ENCODE assay signal across 13 mouse cellular contexts in the genomic region with DNA sequence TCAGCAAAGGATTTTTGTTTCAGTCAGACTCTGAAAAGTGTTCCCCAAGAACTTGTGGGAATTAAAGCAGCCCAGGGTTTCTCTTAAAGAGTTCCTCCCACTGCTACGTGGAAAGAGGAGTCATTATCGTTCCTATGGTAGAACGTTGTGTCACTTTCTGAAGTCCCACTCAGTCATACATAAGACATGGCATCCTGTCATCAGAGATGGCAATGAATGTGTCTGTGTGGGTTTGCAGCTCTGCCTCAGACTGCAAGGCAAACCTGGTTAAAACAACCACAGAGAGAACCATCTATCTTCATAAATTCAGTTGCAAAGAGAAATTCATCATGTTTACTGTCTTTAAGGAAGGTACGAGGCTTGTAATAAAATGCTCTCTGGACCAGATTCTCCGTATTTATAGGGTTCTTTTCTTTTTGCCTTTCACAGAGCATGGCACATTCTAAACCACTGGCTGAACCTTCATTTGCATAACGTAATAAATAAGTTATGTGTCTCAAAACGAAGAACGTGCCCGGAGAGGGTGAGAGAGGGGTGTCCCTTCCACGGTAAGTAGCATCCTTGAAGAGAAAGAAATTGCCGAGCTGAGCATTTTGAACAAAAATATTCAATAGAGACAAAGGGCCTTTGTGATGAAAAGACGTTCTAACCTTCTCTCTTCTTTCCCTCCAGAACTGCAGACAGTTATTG.
A peak's percentile ranks its signal among the peaks of the same experiment; 100 is the strongest.
DNase-seq lines count a peak whose midpoint lies in the region; ATAC-seq and TF ChIP-seq lines count a peak whose summit lies in the region.
"Had no signal": no experiment of that assay in that cellular context is flagged by ENCODE, and none has a peak within 500 bp of the region (broad histone marks: within the 10 kb centered on the region; RNA-seq: fewer than 3 reads in every experiment).

No protein-coding gene starts in this region.

- H3K9ac ChIP-seq in CH12.LX (ENCODE audit: insufficient read depth, low read depth) = peak overlapping the region; percentile 66
- H3K9ac ChIP-seq in hindbrain, embryonic 13.5 days = peak overlapping the region; percentile 19; the same call in 1 of the 2 replicates
- no peak overlapping the region for H3K9ac ChIP-seq in midbrain, embryonic 15.5 days
- H3K9ac ChIP-seq in liver, embryonic 11.5 days (ENCODE audit: low read depth, low read length) = no peak overlapping the region
- H3K9ac ChIP-seq: limb, embryonic 15.5 days; lung, embryonic 14.5 days had no signal

- H3K27ac ChIP-seq in CH12.LX (ENCODE audit: insufficient read depth, low read depth) = peak overlapping the region; percentile 45; the same call in 1 of the 2 replicates
- peak overlapping the region; percentile 62 for H3K27ac ChIP-seq in hindbrain, embryonic 13.5 days
- H3K27ac ChIP-seq in midbrain, embryonic 15.5 days = peak overlapping the region; percentile 34; the same call in 1 of the 2 replicates
- H3K27ac ChIP-seq in liver, embryonic 11.5 days (ENCODE audit: low read depth, low read length) = no peak overlapping the region
- H3K27ac ChIP-seq: limb, embryonic 15.5 days had no signal

- H3K27me3 ChIP-seq in CH12.LX (replicated peaks) = no peaks in the 10 kb centered on the region
- H3K27me3 ChIP-seq in hindbrain, embryonic 13.5 days = no peaks in the 10 kb centered on the region
- H3K27me3 ChIP-seq in midbrain, embryonic 15.5 days (replicated peaks) = no peaks in the 10 kb centered on the region
- no peaks in the 10 kb centered on the region for H3K27me3 ChIP-seq in liver, embryonic 11.5 days (replicated peaks; ENCODE audit: control insufficient read depth, insufficient read depth, low read length)
- H3K27me3 ChIP-seq: limb, embryonic 15.5 days had no signal

- TF ChIP-seq POLR2A in CH12.LX (IDR thresholded peaks at IDR 0.05; ENCODE audit: low read depth, low read length) = no peak

- peak overlapping the region in 1 of 3 experiments; percentile 36 for H3K4me3 ChIP-seq in CH12.LX (replicated peaks in 1 of 3; ENCODE audit: low read depth in 2 of 3, low read length in 2 of 3, poor library complexity in 1 of 3)
- H3K4me3 ChIP-seq in hindbrain, embryonic 13.5 days = no peak overlapping the region
- no peak overlapping the region for H3K4me3 ChIP-seq in midbrain, embryonic 15.5 days
- H3K4me3 ChIP-seq in liver, embryonic 11.5 days (ENCODE audit: low read depth, low read length) = no peak overlapping the region
- H3K4me3 ChIP-seq: limb, embryonic 15.5 days had no signal

- no peak for TF ChIP-seq EP300 in CH12.LX (IDR thresholded peaks at IDR 0.05; ENCODE audit: low read length)

- peak overlapping the region; percentile 98 for H3K4me2 ChIP-seq in CH12.LX (ENCODE audit: insufficient read depth, low read depth, poor library complexity, severe bottlenecking)
- peak overlapping the region; percentile 34 for H3K4me2 ChIP-seq in hindbrain, embryonic 13.5 days
- H3K4me2 ChIP-seq in midbrain, embryonic 15.5 days = peak overlapping the region; percentile 38
- H3K4me2 ChIP-seq in liver, embryonic 11.5 days = no peak overlapping the region
- H3K4me2 ChIP-seq: limb, embryonic 15.5 days; lung, embryonic 14.5 days had no signal

- in situ Hi-C loops in CH12.LX (cut with MboI; ENCODE audit: low pct_ligation_motif_present, low pct_unique_long_range_greater_than_20kb, low sequenced_read_pairs) = no loop called here

- no peak for TF ChIP-seq RAD21 in CH12.LX (IDR thresholded peaks at IDR 0.05; ENCODE audit: low read depth, low read length)

- no peaks in the 10 kb centered on the region for H3K79me2 ChIP-seq in CH12.LX (replicated peaks; ENCODE audit: control insufficient read depth, extremely low read depth, insufficient read depth, poor library complexity, severe bottlenecking)

- peak; percentile 61 for ATAC-seq in hindbrain, embryonic 13.5 days (ENCODE audit: low FRiP score)
- peak; percentile 75 for ATAC-seq in midbrain, embryonic 15.5 days (replicated peaks)
- ATAC-seq in liver, embryonic 11.5 days (replicated peaks; ENCODE audit: low FRiP score) = no peak
- ATAC-seq in megakaryocyte, adult 5-6 weeks (ENCODE audit: poor library complexity, severe bottlenecking) = no peak

- no peak for TF ChIP-seq CTCF in CH12.LX (conservative IDR thresholded peaks at IDR 0.05 in 1 of 2, IDR thresholded peaks at IDR 0.05 in 1 of 2; ENCODE audit: low read depth in 2 of 2, low read length in 2 of 2)

- no peaks in the 10 kb centered on the region for H3K36me3 ChIP-seq in CH12.LX (replicated peaks in 1 of 2; ENCODE audit: control insufficient read depth in 1 of 2, insufficient read depth in 1 of 2, low read length in 1 of 2)
- H3K36me3 ChIP-seq in hindbrain, embryonic 13.5 days = no peaks in the 10 kb centered on the region
- H3K36me3 ChIP-seq in midbrain, embryonic 15.5 days (replicated peaks) = no peaks in the 10 kb centered on the region
- H3K36me3 ChIP-seq in liver, embryonic 11.5 days (ENCODE audit: control insufficient read depth, insufficient read depth, low read length) = no peaks in the 10 kb centered on the region
- H3K36me3 ChIP-seq: limb, embryonic 15.5 days had no signal

- peaks cover 0 to 11% of the 10 kb centered on the region in 2 experiments; a peak in 2 of 4 replicates for H3K4me1 ChIP-seq in CH12.LX (ENCODE audit: control insufficient read depth in 1 of 2, insufficient read depth in 2 of 2)
- H3K4me1 ChIP-seq in hindbrain, embryonic 13.5 days (replicated peaks) = peaks cover 12% of the 10 kb centered on the region
- peaks cover 11% of the 10 kb centered on the region; the same call in 1 of the 2 replicates for H3K4me1 ChIP-seq in midbrain, embryonic 15.5 days
- no peaks in the 10 kb centered on the region for H3K4me1 ChIP-seq in liver, embryonic 11.5 days (replicated peaks; ENCODE audit: control insufficient read depth, insufficient read depth, low read length)
- H3K4me1 ChIP-seq: limb, embryonic 15.5 days had no signal

- 25% methylated on average over 12 of the region's 12 CpGs for WGBS in hindbrain, embryonic 13.5 days
- 27% methylated on average over 12 of the region's 12 CpGs for WGBS in midbrain, embryonic 15.5 days
- WGBS in liver, embryonic 11.5 days = 80% methylated on average over 12 of the region's 12 CpGs

- no peaks in the 10 kb centered on the region for H3K9me3 ChIP-seq in CH12.LX (replicated peaks; ENCODE audit: low read length)
- no peaks in the 10 kb centered on the region for H3K9me3 ChIP-seq in hindbrain, embryonic 13.5 days
- no peaks in the 10 kb centered on the region for H3K9me3 ChIP-seq in midbrain, embryonic 15.5 days
- H3K9me3 ChIP-seq in liver, embryonic 11.5 days (ENCODE audit: control insufficient read depth, low read length) = no peaks in the 10 kb centered on the region
- H3K9me3 ChIP-seq: limb, embryonic 15.5 days had no signal

- dilution Hi-C loops in CH12.LX (cut with MboI; ENCODE audit: extremely low pct_ligation_motif_present, extremely low pct_unique_long_range_greater_than_20kb, low sequenced_read_pairs) = no loop called here

- DNase-seq in A20 (ENCODE audit: low read depth, low spot score) (peak; percentile 65), CH12.LX (ENCODE audit: extremely low read depth) (no peak)
- no peak for DNase-seq in liver, embryonic 11.5 days (ENCODE audit: low spot score)
- no peak for DNase-seq in gastrocnemius, postnatal 25 days
- DNase-seq: cerebellum, adult 2 months; heart, postnatal 14 days; kidney, adult 2 months; lung, embryonic 14.5 days; right cerebral cortex, postnatal 14 days had no signal

TF ChIP-seq in CH12.LX, 34 proteins besides CTCF, POLR2A, EP300 and RAD21:
- no peak for TF ChIP-seq ELF1 (IDR thresholded peaks at IDR 0.05; ENCODE audit: low read depth, low read length)
- TF ChIP-seq BHLHE40 (IDR thresholded peaks at IDR 0.05; ENCODE audit: low read depth, low read length) = 0 out of 2 replicates have a peak, but pooled peaks have one; percentile 23

Comparison
In these comparisons a context has a peak if more than half of its experiments do, and no peak if none do; other contexts are left out.
1. H3K9ac ChIP-seq: peak in CH12.LX (single experiment) and hindbrain, embryonic 13.5 days (single experiment); none in midbrain, embryonic 15.5 days (single experiment) and liver, embryonic 11.5 days (single experiment).
2. ATAC-seq: peak in hindbrain, embryonic 13.5 days (single experiment) and midbrain, embryonic 15.5 days (single experiment); none in liver, embryonic 11.5 days (single experiment) and megakaryocyte, adult 5-6 weeks (single experiment).